Mouse (Mus musculus): ENCODE results near the gene Larp6.

The Larp6 gene

GRCm38 (mm10) chr9:60712771-60713541 is at the start of gene Larp6:
Gene Larp6 (plus strand): TSS chr9:60712989.
- peak; percentile 46 for DNase-seq

- peak; percentile 6 for DNase-seq
Observed at GRCm38 (mm10) chr9:60664385-60664784, 48.4 kb upstream of the Larp6 start.

- DNase-seq = no peak
Observed at GRCm38 (mm10) chr9:60664866-60665265, 47.9 kb upstream of the Larp6 start.

GRCm38 (mm10) chr9:60665535-60665934 is 47.3 kb upstream of the Larp6 start:
- DNase-seq = no peak

- no peak for DNase-seq
Observed at GRCm38 (mm10) chr9:60668886-60669285, 43.9 kb upstream of the Larp6 start.

GRCm38 (mm10) chr9:60672568-60672967 is 40.2 kb upstream of the Larp6 start:
- no peak for DNase-seq

- no peak for DNase-seq
Observed at GRCm38 (mm10) chr9:60674780-60675179, 38.0 kb upstream of the Larp6 start.

- no peak for DNase-seq
Observed at GRCm38 (mm10) chr9:60676429-60676828, 36.4 kb upstream of the Larp6 start.

- DNase-seq = peak; percentile 18
Observed at GRCm38 (mm10) chr9:60678913-60679312, 33.9 kb upstream of the Larp6 start.

- no peak for DNase-seq
Observed at GRCm38 (mm10) chr9:60681005-60681404, 31.8 kb upstream of the Larp6 start.

GRCm38 (mm10) chr9:60682753-60683152 is 30.0 kb upstream of the Larp6 start:
- DNase-seq = no peak

- no peak for DNase-seq
Observed at GRCm38 (mm10) chr9:60687415-60687814, 25.4 kb upstream of the Larp6 start.

- DNase-seq = peak; percentile 93
Observed at GRCm38 (mm10) chr9:60687891-60688324, 24.9 kb upstream of the Larp6 start, which contains the start of gene Lrrc49. Gene Lrrc49 (minus strand): TSS chr9:60688158.

- peak; percentile 20 for DNase-seq
Observed at GRCm38 (mm10) chr9:60692624-60693023, 20.2 kb upstream of the Larp6 start.

GRCm38 (mm10) chr9:60693986-60694385 is 18.8 kb upstream of the Larp6 start:
- no peak for DNase-seq

- DNase-seq = peak; percentile 50
Observed at GRCm38 (mm10) chr9:60696271-60696985, 16.4 kb upstream of the Larp6 start.

- no peak for DNase-seq
Observed at GRCm38 (mm10) chr9:60699581-60700231, 13.1 kb upstream of the Larp6 start.

- no peak for DNase-seq
Observed at GRCm38 (mm10) chr9:60707594-60707993, 5.2 kb upstream of the Larp6 start.

GRCm38 (mm10) chr9:60708606-60709005 is 4.2 kb upstream of the Larp6 start:
- no peak for DNase-seq

GRCm38 (mm10) chr9:60709721-60710120 is 3.1 kb upstream of the Larp6 start:
- DNase-seq = no peak

- DNase-seq = no peak
Observed at GRCm38 (mm10) chr9:60712011-60712410, 778 bp upstream of the Larp6 start.

- DNase-seq = no peak
Observed at GRCm38 (mm10) chr9:60713616-60714015, 827 bp downstream of the Larp6 start.

- no peak for DNase-seq
Observed at GRCm38 (mm10) chr9:60714191-60714590, 1.4 kb downstream of the Larp6 start.

- DNase-seq = no peak
Observed at GRCm38 (mm10) chr9:60715271-60715670, 2.5 kb downstream of the Larp6 start.
